Mouse (Mus musculus): ENCODE data around the gene Ska3.
"Not testable (repeated sequence)": the region's sequence is repeated elsewhere in the genome, so short reads cannot be mapped to it uniquely, and the experiment has no call there.

Ska3 gene

GRCm38 (mm10) chr14:57825788-57826751 lies at the start of gene Ska3, which contains the start of gene Mrpl57:
Gene Ska3, minus strand, starts transcription at chr14:57826185.
Gene Mrpl57, plus strand, starts transcription at chr14:57826234.
- in situ Hi-C loops (cut with MseI, MboI) = no loop called here

- in situ Hi-C loops (cut with MseI, MboI) = no loop called here
Observed at GRCm38 (mm10) chr14:57866676-57867276, 40.8 kb upstream of the Ska3 start.

- in situ Hi-C loops (cut with MseI, MboI) = no loop called here
Observed at GRCm38 (mm10) chr14:57865256-57865655, 39.3 kb upstream of the Ska3 start.

- in situ Hi-C loops (cut with MseI, MboI) = no loop called here
Observed at GRCm38 (mm10) chr14:57863129-57863528, 37.1 kb upstream of the Ska3 start.

- in situ Hi-C loops (cut with MseI, MboI) = no loop called here
Observed at GRCm38 (mm10) chr14:57861987-57862412, 36.0 kb upstream of the Ska3 start.

- in situ Hi-C loops (cut with MseI, MboI) = no loop called here
Observed at GRCm38 (mm10) chr14:57859520-57859919, 33.5 kb upstream of the Ska3 start.

GRCm38 (mm10) chr14:57858601-57859000 lies 32.6 kb upstream of the Ska3 start:
- in situ Hi-C loops (cut with MseI, MboI) = no loop called here

GRCm38 (mm10) chr14:57856037-57856436 lies 30.1 kb upstream of the Ska3 start:
- in situ Hi-C loops (cut with MseI, MboI) = not testable (repeated sequence)

GRCm38 (mm10) chr14:57852961-57853360 lies 27.0 kb upstream of the Ska3 start:
- in situ Hi-C loops (cut with MseI, MboI) = no loop called here

- in situ Hi-C loops (cut with MseI, MboI) = no loop called here
Observed at GRCm38 (mm10) chr14:57850330-57850729, 24.3 kb upstream of the Ska3 start.

GRCm38 (mm10) chr14:57848646-57849045 lies 22.7 kb upstream of the Ska3 start:
- in situ Hi-C loops (cut with MseI, MboI) = no loop called here

GRCm38 (mm10) chr14:57848061-57848460 lies 22.1 kb upstream of the Ska3 start:
- in situ Hi-C loops (cut with MseI, MboI) = not testable (repeated sequence)

- in situ Hi-C loops (cut with MseI, MboI) = no loop called here
Observed at GRCm38 (mm10) chr14:57844535-57844934, 18.6 kb upstream of the Ska3 start.

- in situ Hi-C loops (cut with MseI, MboI) = no loop called here
Observed at GRCm38 (mm10) chr14:57835157-57835556, 9.2 kb upstream of the Ska3 start.

GRCm38 (mm10) chr14:57833526-57833925 lies 7.5 kb upstream of the Ska3 start:
- in situ Hi-C loops (cut with MseI, MboI) = no loop called here

- in situ Hi-C loops (cut with MseI, MboI) = no loop called here
Observed at GRCm38 (mm10) chr14:57827284-57827683, 1.3 kb upstream of the Ska3 start.

- in situ Hi-C loops (cut with MseI, MboI) = no loop called here
Observed at GRCm38 (mm10) chr14:57820839-57821238, 5.1 kb downstream of the Ska3 start.

- in situ Hi-C loops (cut with MseI, MboI) = no loop called here
Observed at GRCm38 (mm10) chr14:57811844-57812243, 14.1 kb downstream of the Ska3 start.

- in situ Hi-C loops (cut with MseI, MboI) = no loop called here
Observed at GRCm38 (mm10) chr14:57810886-57811285, 15.1 kb downstream of the Ska3 start.

- in situ Hi-C loops (cut with MseI, MboI) = no loop called here
Observed at GRCm38 (mm10) chr14:57808558-57808957, 17.4 kb downstream of the Ska3 start.

GRCm38 (mm10) chr14:57803731-57804130 lies 22.3 kb downstream of the Ska3 start:
- in situ Hi-C loops (cut with MseI, MboI) = no loop called here

Measured in mouse trophoblast stem cell (cell line).